Mouse (Mus musculus): ENCODE measurements at regions not wholly inside any gene's neighbourhood (a gene's known extent, or its start where the extent isn't known, plus 50 kb on each side); places are given as distances from the start of the nearest gene placed in this dataset.

DNA sequence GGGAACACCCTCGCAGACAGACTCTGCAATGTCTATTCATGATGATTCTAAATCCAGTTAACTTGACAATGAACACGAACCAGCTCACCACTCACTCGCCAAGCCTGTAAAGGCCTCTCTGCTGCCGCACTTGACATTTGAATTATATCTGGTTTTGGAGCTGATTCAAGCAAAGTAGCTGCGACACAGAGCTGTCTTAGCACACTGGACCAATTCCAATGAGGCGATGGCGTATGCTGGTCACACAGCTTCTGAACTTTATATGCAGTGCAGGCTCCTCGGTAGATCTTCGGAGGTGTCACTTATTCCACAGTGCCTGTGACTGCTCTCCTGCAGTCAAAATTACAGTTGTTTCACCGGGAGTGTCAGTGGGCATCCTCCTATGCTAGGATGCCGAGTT, 115.4 kb downstream of the Hhipl2 start:
- H3K4me3 ChIP-seq (ENCODE audit: low read depth, low read length), result no peak overlapping the region
- H3K9ac ChIP-seq (ENCODE audit: low read depth, low read length), result no peak overlapping the region
- no peaks in the 10 kb centered on the region for H3K9me3 ChIP-seq (ENCODE audit: control insufficient read depth, low read length)
- H3K36me3 ChIP-seq (ENCODE audit: control insufficient read depth, insufficient read depth, low read length), result no peaks in the 10 kb centered on the region
- 92% methylated on average over 11 of the region's 11 CpGs for WGBS
- DNase-seq (ENCODE audit: low spot score) (no peak), ATAC-seq (ENCODE audit: low read depth) (no peak)
- no peaks in the 10 kb centered on the region for H3K27me3 ChIP-seq (replicated peaks; ENCODE audit: control insufficient read depth, insufficient read depth, low read length)
- no peak overlapping the region for H3K4me2 ChIP-seq (ENCODE audit: low read depth, low read length)
- H3K4me1 ChIP-seq (ENCODE audit: control insufficient read depth, insufficient read depth, low read length), result no peaks in the 10 kb centered on the region
- no peak overlapping the region for H3K27ac ChIP-seq (replicated peaks; ENCODE audit: low read depth, low read length)

DNA sequence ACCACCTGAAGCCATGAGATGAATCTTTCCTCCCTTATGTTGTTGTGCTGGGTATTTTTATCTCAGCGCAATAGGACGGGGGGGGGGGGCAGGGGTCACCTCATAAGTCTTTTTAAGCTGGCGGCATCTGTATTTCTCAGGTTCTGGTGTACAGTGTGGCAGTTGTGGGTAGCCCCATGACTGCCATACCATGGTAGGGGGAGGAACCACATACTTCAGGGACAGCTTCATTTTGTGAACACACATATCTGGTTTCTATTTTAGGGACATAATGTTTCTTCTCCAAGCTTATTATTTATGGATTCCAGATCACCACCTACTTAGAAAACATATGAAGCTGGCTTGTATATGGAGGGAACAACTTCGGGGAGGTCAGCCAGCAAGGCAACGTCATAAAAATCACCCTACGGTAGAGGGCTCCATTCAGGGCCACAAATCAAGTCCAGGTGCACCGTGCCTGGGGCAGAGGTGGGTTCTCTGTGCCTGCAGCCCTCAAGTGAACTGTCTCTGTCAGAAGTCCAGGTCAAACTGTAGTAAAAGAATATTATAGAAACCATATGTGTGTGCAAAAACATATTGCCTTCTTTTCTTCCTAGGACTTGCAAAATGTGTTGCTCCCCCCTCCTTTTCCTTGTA, 130.9 kb downstream of the Hhipl2 start:
- no peak overlapping the region for H3K9ac ChIP-seq (ENCODE audit: low read depth, low read length)
- H3K27me3 ChIP-seq (replicated peaks; ENCODE audit: control insufficient read depth, insufficient read depth, low read length), result no peaks in the 10 kb centered on the region; the same call in 1 of the 2 replicates
- H3K4me1 ChIP-seq (ENCODE audit: control insufficient read depth, insufficient read depth, low read length), result peaks cover 19% of the 10 kb centered on the region; the same call in 1 of the 2 replicates
- no peaks in the 10 kb centered on the region for H3K9me3 ChIP-seq (ENCODE audit: control insufficient read depth, low read length)
- DNase-seq (ENCODE audit: low spot score) (peak; percentile 72), ATAC-seq (ENCODE audit: low read depth) (peak; percentile 41; the same call in 1 of the 2 replicates)
- H3K36me3 ChIP-seq (ENCODE audit: control insufficient read depth, insufficient read depth, low read length), result no peaks in the 10 kb centered on the region
- 43% methylated on average over 7 of the region's 7 CpGs for WGBS
- H3K4me2 ChIP-seq (ENCODE audit: low read depth, low read length), result no peak overlapping the region
- no peak overlapping the region for H3K27ac ChIP-seq (replicated peaks; ENCODE audit: low read depth, low read length)
- no peak overlapping the region for H3K4me3 ChIP-seq (ENCODE audit: low read depth, low read length)

DNA sequence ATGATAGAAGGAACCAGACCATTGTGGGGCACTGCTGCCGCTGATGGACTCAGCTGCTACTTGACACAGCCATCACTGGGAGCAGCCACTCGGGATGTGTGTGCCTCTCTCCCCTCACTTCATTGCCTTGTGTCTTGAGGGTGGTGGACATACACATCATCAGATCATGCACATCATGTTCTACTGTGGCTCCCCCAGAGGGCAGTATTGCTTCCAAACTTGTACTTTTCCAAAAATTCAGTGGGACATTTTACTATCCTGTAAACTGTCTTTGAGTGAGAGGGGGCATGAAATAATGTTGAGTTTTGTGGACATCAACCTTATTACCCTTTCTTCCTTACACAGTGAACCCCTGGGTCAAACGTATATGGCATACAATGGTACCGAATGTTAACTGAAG, 134.6 kb downstream of the Hhipl2 start:
- no peaks in the 10 kb centered on the region for H3K27me3 ChIP-seq (replicated peaks; ENCODE audit: control insufficient read depth, insufficient read depth, low read length)
- no peaks in the 10 kb centered on the region for H3K9me3 ChIP-seq (ENCODE audit: control insufficient read depth, low read length)
- no peak overlapping the region for H3K4me2 ChIP-seq (ENCODE audit: low read depth, low read length)
- H3K4me3 ChIP-seq (ENCODE audit: low read depth, low read length), result no peak overlapping the region
- ATAC-seq (ENCODE audit: low read depth) (no peak), DNase-seq (ENCODE audit: low spot score) (no peak)
- H3K4me1 ChIP-seq (ENCODE audit: control insufficient read depth, insufficient read depth, low read length), result peaks cover 14% of the 10 kb centered on the region; the same call in 1 of the 2 replicates
- 96% methylated on average over 4 of the region's 4 CpGs for WGBS
- no peak overlapping the region for H3K27ac ChIP-seq (replicated peaks; ENCODE audit: low read depth, low read length)
- no peaks in the 10 kb centered on the region for H3K36me3 ChIP-seq (ENCODE audit: control insufficient read depth, insufficient read depth, low read length)
- no peak overlapping the region for H3K9ac ChIP-seq (ENCODE audit: low read depth, low read length)

DNA sequence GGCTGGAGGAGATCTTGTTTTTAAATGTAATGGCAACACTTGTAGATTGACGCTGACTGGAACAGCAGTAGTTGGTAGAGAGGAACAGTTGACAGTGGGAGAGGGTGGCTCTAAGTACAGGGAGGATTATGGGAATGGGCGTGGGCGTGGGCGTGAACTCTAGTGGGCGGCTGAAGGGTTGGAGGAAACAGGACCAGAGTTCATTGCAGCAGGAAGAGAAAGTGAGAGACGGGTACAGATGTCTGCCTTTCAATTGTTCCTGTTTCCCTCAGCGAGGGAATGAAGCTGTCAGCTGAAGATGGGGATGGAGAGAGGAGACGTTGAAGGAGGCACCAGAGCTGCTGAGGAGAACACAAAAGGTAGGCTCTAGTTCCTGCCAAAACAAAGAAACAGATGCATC, 135.2 kb downstream of the Hhipl2 start:
- WGBS, result 82% methylated on average over 8 of the region's 8 CpGs
- Histone ChIP-seq H3K27me3 (replicated peaks; ENCODE audit: control insufficient read depth, insufficient read depth, low read length) (no peaks in the 10 kb centered on the region), H3K4me2 (ENCODE audit: low read depth, low read length) (no peak overlapping the region), H3K4me1 (ENCODE audit: control insufficient read depth, insufficient read depth, low read length) (peaks cover 10% of the 10 kb centered on the region; the same call in 1 of the 2 replicates), H3K27ac (replicated peaks; ENCODE audit: low read depth, low read length) (no peak overlapping the region), H3K9ac (ENCODE audit: low read depth, low read length) (no peak overlapping the region), H3K4me3 (ENCODE audit: low read depth, low read length) (no peak overlapping the region), H3K9me3 (ENCODE audit: control insufficient read depth, low read length) (no peaks in the 10 kb centered on the region), H3K36me3 (ENCODE audit: control insufficient read depth, insufficient read depth, low read length) (no peaks in the 10 kb centered on the region)
- DNase-seq (ENCODE audit: low spot score) (no peak), ATAC-seq (ENCODE audit: low read depth) (no peak)

DNA sequence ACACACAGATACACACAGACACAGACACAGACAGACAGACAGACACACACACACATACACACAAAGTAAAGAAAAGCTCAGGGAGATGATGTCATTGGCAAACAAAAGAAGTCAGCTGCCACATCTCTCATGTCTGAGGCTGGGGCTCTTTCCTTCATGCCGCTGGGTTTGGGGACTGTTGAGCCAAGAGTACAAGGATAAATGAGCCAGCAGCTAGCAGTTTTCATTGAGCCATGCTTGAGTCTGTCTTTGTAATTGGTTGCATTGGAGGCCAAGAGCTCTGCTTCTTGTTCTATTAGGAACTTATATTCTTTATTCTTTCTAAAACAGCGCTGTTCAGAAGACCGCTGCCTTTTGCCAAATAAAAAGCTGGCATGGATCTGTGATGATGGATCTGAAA, 144.8 kb downstream of the Hhipl2 start:
- Histone ChIP-seq H3K27me3 (replicated peaks; ENCODE audit: control insufficient read depth, insufficient read depth, low read length) (no peaks in the 10 kb centered on the region), H3K9ac (ENCODE audit: low read depth, low read length) (no peak overlapping the region), H3K4me1 (ENCODE audit: control insufficient read depth, insufficient read depth, low read length) (no peaks in the 10 kb centered on the region), H3K9me3 (ENCODE audit: control insufficient read depth, low read length) (no peaks in the 10 kb centered on the region), H3K36me3 (ENCODE audit: control insufficient read depth, insufficient read depth, low read length) (no peaks in the 10 kb centered on the region), H3K4me3 (ENCODE audit: low read depth, low read length) (no peak overlapping the region), H3K27ac (replicated peaks; ENCODE audit: low read depth, low read length) (no peak overlapping the region), H3K4me2 (ENCODE audit: low read depth, low read length) (no peak overlapping the region)
- WGBS, result 85% methylated on average over 3 of the region's 3 CpGs
- DNase-seq (ENCODE audit: low spot score) (no peak), ATAC-seq (ENCODE audit: low read depth) (no peak)

DNA sequence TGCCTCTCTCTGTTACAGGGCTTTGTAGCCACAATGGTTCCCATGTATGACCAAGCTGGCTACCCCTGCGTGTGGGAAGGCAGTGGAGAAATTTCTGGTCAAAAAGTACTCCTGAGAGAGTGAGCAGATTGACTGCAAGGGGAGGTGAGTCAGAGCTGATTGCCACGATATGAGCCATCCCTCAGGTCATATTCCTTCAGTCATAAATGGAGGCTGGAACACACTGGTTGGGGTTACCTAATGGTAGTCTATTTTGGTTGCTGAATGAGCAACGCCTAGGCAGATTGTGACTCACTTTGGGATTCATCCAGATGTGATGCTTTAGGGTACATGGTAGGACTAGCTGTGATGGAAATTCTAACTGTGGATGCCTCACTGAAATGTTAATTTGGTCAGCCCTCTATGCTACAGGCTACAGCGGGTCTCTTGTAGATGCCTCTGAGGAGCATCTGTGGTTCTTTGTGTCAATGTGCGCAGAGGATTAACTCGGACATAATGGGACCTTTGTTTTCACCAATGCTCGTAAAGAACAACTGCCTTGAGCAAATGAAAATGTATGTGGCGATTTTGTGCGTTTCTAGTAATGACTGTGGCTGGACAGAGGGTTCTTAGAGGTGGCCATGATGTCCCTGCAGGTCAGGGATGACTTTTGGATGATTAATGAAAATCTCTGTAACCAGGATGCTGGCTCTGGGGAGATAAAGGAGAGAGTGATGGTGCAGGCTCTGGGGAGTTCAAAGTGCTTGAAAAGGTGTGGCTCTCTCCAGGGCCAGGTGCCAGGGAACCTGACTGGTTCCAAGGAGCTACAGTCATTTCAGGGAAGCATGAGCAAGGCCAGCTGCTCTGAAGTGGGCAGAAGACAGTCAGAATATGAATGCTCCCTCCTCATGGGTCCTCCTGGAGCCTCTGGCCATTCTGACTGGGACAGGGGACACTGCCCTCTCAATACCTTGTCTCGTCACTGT, 155.9 kb downstream of the Hhipl2 start:
- H3K4me3 ChIP-seq (ENCODE audit: low read depth, low read length), result no peak overlapping the region
- H3K9ac ChIP-seq (ENCODE audit: low read depth, low read length), result no peak overlapping the region
- H3K4me2 ChIP-seq (ENCODE audit: low read depth, low read length), result no peak overlapping the region
- no peaks in the 10 kb centered on the region for H3K9me3 ChIP-seq (ENCODE audit: control insufficient read depth, low read length)
- H3K27ac ChIP-seq (replicated peaks; ENCODE audit: low read depth, low read length), result no peak overlapping the region
- H3K36me3 ChIP-seq (ENCODE audit: control insufficient read depth, insufficient read depth, low read length), result no peaks in the 10 kb centered on the region
- no peak for DNase-seq (ENCODE audit: low spot score)
- H3K4me1 ChIP-seq (ENCODE audit: control insufficient read depth, insufficient read depth, low read length), result no peaks in the 10 kb centered on the region
- no peaks in the 10 kb centered on the region for H3K27me3 ChIP-seq (replicated peaks; ENCODE audit: control insufficient read depth, insufficient read depth, low read length)
- peak; percentile 26; the same call in 1 of the 2 replicates for ATAC-seq (ENCODE audit: low read depth)
- WGBS, result 51% methylated on average over 10 of the region's 10 CpGs

DNA sequence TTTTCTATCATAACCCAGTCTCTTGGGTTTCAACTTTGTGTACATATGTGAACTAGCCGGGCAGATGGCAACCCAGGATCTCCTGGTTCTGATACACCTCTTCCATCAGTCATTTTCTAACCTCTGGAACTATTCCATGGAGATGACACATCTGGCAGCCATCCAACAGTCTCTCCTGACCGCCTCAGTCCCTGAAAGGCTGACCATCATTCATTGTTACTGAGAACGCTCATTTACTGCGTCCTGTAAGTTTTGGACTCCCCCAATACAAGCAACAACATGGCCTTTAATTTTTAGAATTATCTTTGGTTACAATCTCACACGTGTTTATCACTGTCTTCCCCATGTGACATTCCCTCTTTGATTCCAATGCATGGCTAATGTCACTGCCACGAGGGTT, 166.8 kb downstream of the Hhipl2 start:
- no peaks in the 10 kb centered on the region for H3K27me3 ChIP-seq (replicated peaks; ENCODE audit: control insufficient read depth, insufficient read depth, low read length)
- DNase-seq (ENCODE audit: low spot score), result no peak
- no peak overlapping the region for H3K27ac ChIP-seq (replicated peaks; ENCODE audit: low read depth, low read length)
- no peak overlapping the region for H3K4me3 ChIP-seq (ENCODE audit: low read depth, low read length)
- no peak overlapping the region for H3K4me2 ChIP-seq (ENCODE audit: low read depth, low read length)
- no peaks in the 10 kb centered on the region for H3K9me3 ChIP-seq (ENCODE audit: control insufficient read depth, low read length)
- 72% methylated on average over 6 of the region's 6 CpGs for WGBS
- no peaks in the 10 kb centered on the region for H3K4me1 ChIP-seq (ENCODE audit: control insufficient read depth, insufficient read depth, low read length)
- no peak overlapping the region for H3K9ac ChIP-seq (ENCODE audit: low read depth, low read length)
- no peaks in the 10 kb centered on the region for H3K36me3 ChIP-seq (ENCODE audit: control insufficient read depth, insufficient read depth, low read length)
- no peak for ATAC-seq (ENCODE audit: low read depth)

DNA sequence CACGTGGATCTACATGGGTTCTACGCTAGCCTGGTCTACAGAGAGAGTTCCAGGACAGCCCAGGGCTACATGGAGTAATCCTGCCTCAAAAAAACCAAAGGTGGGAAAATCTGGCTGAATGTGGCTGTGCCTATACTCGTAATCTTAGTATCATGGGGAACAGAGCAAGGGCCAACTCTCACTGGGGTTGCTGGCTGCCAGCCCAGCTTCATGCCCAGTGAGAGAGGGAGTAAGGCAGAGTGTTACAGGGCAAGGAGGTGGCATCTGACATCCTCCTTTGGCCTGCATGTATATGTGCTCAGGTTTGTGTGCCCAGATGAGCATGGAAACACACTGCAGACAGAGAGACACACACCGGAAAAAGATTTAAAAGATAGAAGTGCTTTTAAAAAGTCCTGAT, 168.4 kb downstream of the Hhipl2 start:
- no peaks in the 10 kb centered on the region for H3K36me3 ChIP-seq (ENCODE audit: control insufficient read depth, insufficient read depth, low read length)
- no peak overlapping the region for H3K27ac ChIP-seq (replicated peaks; ENCODE audit: low read depth, low read length)
- ATAC-seq (ENCODE audit: low read depth) (no peak), DNase-seq (ENCODE audit: low spot score) (no peak)
- H3K9me3 ChIP-seq (ENCODE audit: control insufficient read depth, low read length), result no peaks in the 10 kb centered on the region
- no peak overlapping the region for H3K4me2 ChIP-seq (ENCODE audit: low read depth, low read length)
- no peak overlapping the region for H3K9ac ChIP-seq (ENCODE audit: low read depth, low read length)
- 80% methylated on average over 4 of the region's 4 CpGs for WGBS
- no peaks in the 10 kb centered on the region for H3K4me1 ChIP-seq (ENCODE audit: control insufficient read depth, insufficient read depth, low read length)
- H3K4me3 ChIP-seq (ENCODE audit: low read depth, low read length), result no peak overlapping the region
- H3K27me3 ChIP-seq (replicated peaks; ENCODE audit: control insufficient read depth, insufficient read depth, low read length), result no peaks in the 10 kb centered on the region
